Mouse (Mus musculus): ENCODE measurements at regions not wholly inside any gene's neighbourhood (a gene's known extent, or its start where the extent isn't known, plus 50 kb on each side); places are given as distances from the start of the nearest gene placed in this dataset.

GRCm38 (mm10) chr9:91159311-91159710 is 202.9 kb upstream of the Zic4 start:
- TF ChIP-seq TAL1 (conservative IDR thresholded peaks at IDR 0.05; ENCODE audit: low read depth, low read length), result no peak
- H3K9me3 ChIP-seq (replicated peaks), result peaks cover 6% of the 10 kb centered on the region
- ATAC-seq (ENCODE audit: extremely low read depth, insufficient number of reproducible peaks, low FRiP score, poor library complexity, severe bottlenecking) (no peak), DNase-seq (ENCODE audit: low spot score) (no peak)
- no peaks in the 10 kb centered on the region for H3K4me1 ChIP-seq (ENCODE audit: insufficient read depth, low read depth, low read length)
- H3K27me3 ChIP-seq (ENCODE audit: insufficient read depth, low read length), result no peaks in the 10 kb centered on the region
- no peak overlapping the region for H3K4me3 ChIP-seq (ENCODE audit: low read depth, low read length)
- no peaks in the 10 kb centered on the region for H3K36me3 ChIP-seq (replicated peaks)

DNA sequence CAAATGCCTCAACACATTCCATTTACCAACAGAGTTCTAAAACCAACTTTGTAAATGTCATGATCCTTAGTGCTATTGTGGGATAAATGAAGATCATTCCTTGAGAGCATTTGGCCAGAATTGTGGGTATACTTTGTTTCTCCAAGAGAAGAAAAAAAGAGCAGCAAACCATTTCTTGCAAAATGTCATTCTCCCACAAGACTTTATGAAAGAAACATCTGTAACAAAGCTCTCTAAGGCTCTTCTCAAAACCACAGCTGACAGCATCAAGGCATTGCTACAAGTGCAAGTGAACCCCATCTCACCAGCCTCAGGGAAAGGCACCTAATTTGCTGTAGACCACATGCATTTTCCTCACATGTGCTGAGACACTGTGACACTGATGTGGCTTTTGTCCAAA is 194.3 kb upstream of the Zic4 start:
- Histone ChIP-seq H3K4me3 (ENCODE audit: low read depth, low read length) (no peak overlapping the region), H3K36me3 (replicated peaks) (no peaks in the 10 kb centered on the region), H3K9me3 (replicated peaks) (peaks cover 10% of the 10 kb centered on the region), H3K4me1 (ENCODE audit: insufficient read depth, low read depth, low read length) (no peaks in the 10 kb centered on the region), H3K27me3 (ENCODE audit: insufficient read depth, low read length) (no peaks in the 10 kb centered on the region)
- DNase-seq (ENCODE audit: low spot score) (no peak), ATAC-seq (ENCODE audit: extremely low read depth, insufficient number of reproducible peaks, low FRiP score, poor library complexity, severe bottlenecking) (no peak)
- TF ChIP-seq GATA2 (IDR thresholded peaks at IDR 0.05; ENCODE audit: borderline replicate concordance, low read depth, low read length) (no peak), CTCF (IDR thresholded peaks at IDR 0.05; ENCODE audit: low read depth, low read length) (no peak), TAL1 (conservative IDR thresholded peaks at IDR 0.05; ENCODE audit: low read depth, low read length) (no peak), GATA1 (IDR thresholded peaks at IDR 0.05; ENCODE audit: borderline replicate concordance, low read length) (no peak), POLR2AphosphoS5 (IDR thresholded peaks at IDR 0.05; ENCODE audit: insufficient replicate concordance, low read depth, low read length) (no peak)

DNA sequence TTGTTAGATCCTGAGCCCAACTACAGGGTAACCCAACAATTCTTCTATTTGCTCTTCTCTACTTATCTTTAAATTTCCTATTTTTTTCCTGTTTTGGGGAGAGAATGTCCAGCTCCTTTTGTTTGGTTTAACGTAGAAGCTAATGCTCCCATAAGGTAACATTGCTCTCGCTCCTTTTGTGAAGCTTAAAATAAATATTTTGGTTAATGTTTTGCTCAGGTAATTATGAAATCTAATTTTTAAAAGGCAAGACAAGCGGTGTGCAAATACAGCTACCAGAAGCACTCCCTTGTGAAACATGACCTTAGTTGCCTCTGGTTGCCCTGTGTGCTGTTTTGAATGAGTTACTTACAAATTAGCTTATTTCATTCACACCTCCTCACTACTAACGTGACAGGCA is 169.0 kb upstream of the Zic4 start:
- DNase-seq (ENCODE audit: low spot score), result no peak
- TF ChIP-seq GATA2 (IDR thresholded peaks at IDR 0.05; ENCODE audit: borderline replicate concordance, low read depth, low read length), result no peak
- TF ChIP-seq TAL1 (conservative IDR thresholded peaks at IDR 0.05; ENCODE audit: low read depth, low read length), result no peak
- no peak for TF ChIP-seq CTCF (IDR thresholded peaks at IDR 0.05; ENCODE audit: low read depth, low read length)
- no peaks in the 10 kb centered on the region for H3K9me3 ChIP-seq (replicated peaks)
- H3K36me3 ChIP-seq (replicated peaks), result no peaks in the 10 kb centered on the region
- no peak overlapping the region for H3K4me3 ChIP-seq (ENCODE audit: low read depth, low read length)
- H3K4me1 ChIP-seq (ENCODE audit: insufficient read depth, low read depth, low read length), result no peaks in the 10 kb centered on the region
- no peak for ATAC-seq (ENCODE audit: extremely low read depth, insufficient number of reproducible peaks, low FRiP score, poor library complexity, severe bottlenecking)
- no peaks in the 10 kb centered on the region for H3K27me3 ChIP-seq (ENCODE audit: insufficient read depth, low read length)

- Histone ChIP-seq H3K36me3 (replicated peaks) (no peaks in the 10 kb centered on the region), H3K27me3 (ENCODE audit: insufficient read depth, low read length) (no peaks in the 10 kb centered on the region), H3K4me3 (ENCODE audit: low read depth, low read length) (no peak overlapping the region), H3K4me1 (ENCODE audit: insufficient read depth, low read depth, low read length) (no peaks in the 10 kb centered on the region), H3K9me3 (replicated peaks) (no peaks in the 10 kb centered on the region)
- DNase-seq (ENCODE audit: low spot score), result no peak
- no peak for ATAC-seq (ENCODE audit: extremely low read depth, insufficient number of reproducible peaks, low FRiP score, poor library complexity, severe bottlenecking)
- TF ChIP-seq CTCF (IDR thresholded peaks at IDR 0.05; ENCODE audit: low read depth, low read length), result no peak
- no peak for TF ChIP-seq GATA1 (IDR thresholded peaks at IDR 0.05; ENCODE audit: borderline replicate concordance, low read length)
- no peak for TF ChIP-seq GATA2 (IDR thresholded peaks at IDR 0.05; ENCODE audit: borderline replicate concordance, low read depth, low read length)
- no peak for TF ChIP-seq POLR2AphosphoS5 (IDR thresholded peaks at IDR 0.05; ENCODE audit: insufficient replicate concordance, low read depth, low read length)
- no peak for TF ChIP-seq TAL1 (conservative IDR thresholded peaks at IDR 0.05; ENCODE audit: low read depth, low read length)
These were observed 168.3 kb upstream of the Zic4 start for GRCm38 (mm10) chr9:91193954-91194353.

DNA sequence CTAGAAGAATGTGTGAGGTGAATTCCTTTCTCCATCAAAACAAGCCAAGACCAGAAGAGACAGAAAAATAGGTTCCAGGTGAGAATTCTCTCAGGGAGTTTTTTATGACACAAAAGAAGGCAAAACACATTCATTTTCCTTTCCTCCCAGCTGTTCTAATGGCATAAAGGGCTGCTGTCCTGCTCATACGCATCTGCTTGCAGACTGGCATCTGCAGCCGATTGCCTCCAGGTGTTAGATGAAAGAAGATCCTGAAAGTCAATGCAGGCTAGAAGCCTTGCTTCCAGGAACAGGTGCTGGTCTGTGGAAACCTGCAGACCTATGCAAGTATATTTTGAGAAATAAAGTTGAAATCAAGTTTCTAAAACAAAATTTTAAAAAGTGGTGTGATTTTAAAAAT is 154.9 kb upstream of the Zic4 start:
- H3K4me3 ChIP-seq (ENCODE audit: low read depth, low read length), result no peak overlapping the region
- no peaks in the 10 kb centered on the region for H3K36me3 ChIP-seq (replicated peaks)
- H3K9me3 ChIP-seq (replicated peaks), result peaks cover 8% of the 10 kb centered on the region
- no peaks in the 10 kb centered on the region for H3K27me3 ChIP-seq (ENCODE audit: insufficient read depth, low read length)
- no peaks in the 10 kb centered on the region for H3K4me1 ChIP-seq (ENCODE audit: insufficient read depth, low read depth, low read length)
- no peak for ATAC-seq (ENCODE audit: extremely low read depth, insufficient number of reproducible peaks, low FRiP score, poor library complexity, severe bottlenecking)
- no peak for DNase-seq (ENCODE audit: low spot score)
- TF ChIP-seq GATA1 (IDR thresholded peaks at IDR 0.05; ENCODE audit: borderline replicate concordance, low read length) (no peak), TAL1 (conservative IDR thresholded peaks at IDR 0.05; ENCODE audit: low read depth, low read length) (no peak), GATA2 (IDR thresholded peaks at IDR 0.05; ENCODE audit: borderline replicate concordance, low read depth, low read length) (no peak), CTCF (IDR thresholded peaks at IDR 0.05; ENCODE audit: low read depth, low read length) (no peak), POLR2AphosphoS5 (IDR thresholded peaks at IDR 0.05; ENCODE audit: insufficient replicate concordance, low read depth, low read length) (no peak)

- Histone ChIP-seq H3K27me3 (ENCODE audit: insufficient read depth, low read length) (no peaks in the 10 kb centered on the region), H3K4me3 (ENCODE audit: low read depth, low read length) (no peak overlapping the region), H3K36me3 (replicated peaks) (no peaks in the 10 kb centered on the region), H3K9me3 (replicated peaks) (peaks cover 8% of the 10 kb centered on the region), H3K4me1 (ENCODE audit: insufficient read depth, low read depth, low read length) (no peaks in the 10 kb centered on the region)
- ATAC-seq (ENCODE audit: extremely low read depth, insufficient number of reproducible peaks, low FRiP score, poor library complexity, severe bottlenecking) (no peak), DNase-seq (ENCODE audit: low spot score) (no peak)
- TF ChIP-seq TAL1 (conservative IDR thresholded peaks at IDR 0.05; ENCODE audit: low read depth, low read length) (no peak), GATA2 (IDR thresholded peaks at IDR 0.05; ENCODE audit: borderline replicate concordance, low read depth, low read length) (no peak), POLR2AphosphoS5 (IDR thresholded peaks at IDR 0.05; ENCODE audit: insufficient replicate concordance, low read depth, low read length) (no peak), CTCF (IDR thresholded peaks at IDR 0.05; ENCODE audit: low read depth, low read length) (no peak), GATA1 (IDR thresholded peaks at IDR 0.05; ENCODE audit: borderline replicate concordance, low read length) (no peak)
These were observed 134.4 kb upstream of the Zic4 start for GRCm38 (mm10) chr9:91227673-91228440.
